Mouse (Mus musculus) E14TG2a.4 (cell line): ENCODE measurements around the gene Ext2.

ENCODE experiments used
- H3K27me3 ChIP-seq: 2 replicates; pipeline ENCODE4 v1.6.1; 2014; ENCODE audit warnings: low read length, control low read depth; ENCODE audit not compliant: insufficient read depth
- H3K36me3 ChIP-seq: 2 replicates; pipeline ENCODE4 v1.6.1; 2014; ENCODE audit warnings: low read length, control low read depth; ENCODE audit not compliant: insufficient read depth
- H3K4me1 ChIP-seq: replicated peaks from 2 replicates; pipeline ENCODE4 v1.6.1; 2014; ENCODE audit warnings: low read depth, low read length, control low read depth
- H3K4me3 ChIP-seq: replicated peaks from 2 replicates; pipeline ENCODE4 v1.5.1; 2014; ENCODE audit warnings: mild to moderate bottlenecking, low read length
- H3K9me3 ChIP-seq: 2 replicates; pipeline ENCODE4 v1.6.1; 2014; ENCODE audit warnings: low read length, control low read depth
- CTCF ChIP-seq: conservative IDR thresholded peaks from 2 replicates; pipeline ENCODE4 v1.5.1; 2014; ENCODE audit warnings: low read length
- NANOG ChIP-seq: IDR thresholded peaks from 2 replicates; pipeline ENCODE4 v1.6.1; 2014; ENCODE audit warnings: borderline replicate concordance, low read length, mixed read lengths
- POU5F1 ChIP-seq: IDR thresholded peaks from 2 replicates; pipeline ENCODE4 v1.6.1; 2014; ENCODE audit warnings: low read length, borderline replicate concordance

Gene Ext2

GRCm38 (mm10) chr2:93813343-93813742 lies 9.0 kb downstream of the Ext2 start:
- Histone ChIP-seq H3K36me3 (peaks cover 36% of the 10 kb centered on the region), H3K27me3 (no peaks in the 10 kb centered on the region), H3K4me1 (peaks cover 16% of the 10 kb centered on the region), H3K9me3 (no peaks in the 10 kb centered on the region), H3K4me3 (0 out of 2 replicates have a peak overlapping the region, but pooled peaks have one; percentile 7)
- TF ChIP-seq CTCF (peak; percentile 72), POU5F1 (no peak), NANOG (no peak)

GRCm38 (mm10) chr2:93811812-93812211 lies 10.6 kb downstream of the Ext2 start:
- no peak overlapping the region for H3K4me3 ChIP-seq

GRCm38 (mm10) chr2:93809931-93810330 lies 12.4 kb downstream of the Ext2 start:
- Histone ChIP-seq H3K27me3 (no peaks in the 10 kb centered on the region), H3K4me3 (no peak overlapping the region), H3K36me3 (peaks cover 67% of the 10 kb centered on the region), H3K4me1 (peaks cover 13% of the 10 kb centered on the region), H3K9me3 (no peaks in the 10 kb centered on the region)
- TF ChIP-seq CTCF: peak; percentile 71
- TF ChIP-seq NANOG: no peak
- TF ChIP-seq POU5F1: no peak

More at GRCm38 (mm10) chr2:93811812-93812211, 10.6 kb downstream of the Ext2 start:
- no peaks in the 10 kb centered on the region for H3K9me3 ChIP-seq
- H3K4me1 ChIP-seq: peaks cover 13% of the 10 kb centered on the region
- peaks cover 49% of the 10 kb centered on the region for H3K36me3 ChIP-seq
- H3K27me3 ChIP-seq: no peaks in the 10 kb centered on the region
- TF ChIP-seq CTCF: peak; percentile 74
- no peak for TF ChIP-seq NANOG

- TF ChIP-seq NANOG (no peak), CTCF (no peak), POU5F1 (no peak)
- Histone ChIP-seq H3K4me3 (no peak overlapping the region), H3K36me3 (peaks cover 85% of the 10 kb centered on the region), H3K27me3 (no peaks in the 10 kb centered on the region), H3K9me3 (no peaks in the 10 kb centered on the region), H3K4me1 (peaks cover 6% of the 10 kb centered on the region)
Observed at GRCm38 (mm10) chr2:93808071-93808470, 14.3 kb downstream of the Ext2 start.

GRCm38 (mm10) chr2:93807440-93807839 lies 14.9 kb downstream of the Ext2 start:
- no peaks in the 10 kb centered on the region for H3K9me3 ChIP-seq
- peaks cover 82% of the 10 kb centered on the region for H3K36me3 ChIP-seq
- H3K4me1 ChIP-seq: 0 out of 2 replicates have a peak, but pooled peaks cover 5% of the 10 kb centered on the region
- no peaks in the 10 kb centered on the region for H3K27me3 ChIP-seq
- TF ChIP-seq CTCF (no peak), POU5F1 (no peak), NANOG (no peak)
- no peak overlapping the region for H3K4me3 ChIP-seq

GRCm38 (mm10) chr2:93806487-93807201 lies 15.7 kb downstream of the Ext2 start:
- no peaks in the 10 kb centered on the region for H3K27me3 ChIP-seq
- no peaks in the 10 kb centered on the region for H3K9me3 ChIP-seq
- TF ChIP-seq POU5F1: no peak
- peak; percentile 11; the same call in 1 of the 2 replicates for TF ChIP-seq CTCF
- peaks cover 82% of the 10 kb centered on the region for H3K36me3 ChIP-seq
- H3K4me1 ChIP-seq: 0 out of 2 replicates have a peak, but pooled peaks cover 5% of the 10 kb centered on the region
- H3K4me3 ChIP-seq: no peak overlapping the region

DNA sequence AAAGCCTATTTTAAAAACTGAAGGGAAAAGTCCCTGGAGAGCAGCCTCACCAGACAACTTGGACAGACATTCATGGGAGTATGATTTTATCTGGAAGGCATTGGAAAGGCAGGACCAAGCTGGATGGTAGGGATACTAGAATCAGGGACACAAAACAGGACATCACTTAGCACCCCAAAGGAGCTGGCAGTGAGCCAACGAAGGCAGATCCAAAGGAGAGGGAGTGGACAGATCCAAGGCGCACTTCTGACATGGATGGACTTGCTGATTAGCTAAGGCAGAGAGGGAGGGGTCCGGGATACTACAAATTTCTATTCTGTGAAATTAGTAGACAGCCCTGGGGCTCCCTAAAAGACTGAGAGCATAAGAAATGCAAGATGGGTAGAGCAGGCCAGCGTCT lies 16.8 kb downstream of the Ext2 start:
- TF ChIP-seq NANOG: no peak
- H3K4me1 ChIP-seq: 0 out of 2 replicates have a peak, but pooled peaks cover 2% of the 10 kb centered on the region
- H3K36me3 ChIP-seq: peaks cover 78% of the 10 kb centered on the region
- no peaks in the 10 kb centered on the region for H3K9me3 ChIP-seq
- H3K4me3 ChIP-seq: no peak overlapping the region
- no peaks in the 10 kb centered on the region for H3K27me3 ChIP-seq

GRCm38 (mm10) chr2:93805066-93805465 lies 17.3 kb downstream of the Ext2 start:
- H3K4me1 ChIP-seq: no peaks in the 10 kb centered on the region
- peaks cover 79% of the 10 kb centered on the region for H3K36me3 ChIP-seq
- TF ChIP-seq NANOG (no peak), CTCF (no peak), POU5F1 (no peak)
- H3K27me3 ChIP-seq: no peaks in the 10 kb centered on the region
- H3K9me3 ChIP-seq: no peaks in the 10 kb centered on the region
- H3K4me3 ChIP-seq: no peak overlapping the region

GRCm38 (mm10) chr2:93802947-93803346 lies 19.4 kb downstream of the Ext2 start:
- H3K4me1 ChIP-seq: no peaks in the 10 kb centered on the region
- no peaks in the 10 kb centered on the region for H3K27me3 ChIP-seq
- no peaks in the 10 kb centered on the region for H3K9me3 ChIP-seq
- TF ChIP-seq NANOG: no peak
- TF ChIP-seq CTCF: no peak
- TF ChIP-seq POU5F1: no peak
- no peak overlapping the region for H3K4me3 ChIP-seq
- H3K36me3 ChIP-seq: peaks cover 80% of the 10 kb centered on the region
